In genomic region chr2:54938075-54938474, GRCm38 (mm10) we compare ENCODE assay signal across 27 mouse cellular contexts.
DNase-seq lines count a peak whose midpoint lies in the region; ATAC-seq lines count a peak whose summit lies in the region.
"Had no signal": no experiment of that assay in that cellular context is flagged by ENCODE, and none has a peak within 500 bp of the region (broad histone marks: within the 10 kb centered on the region; RNA-seq: fewer than 3 reads in every experiment).

No protein-coding gene starts in this region.

- DNase-seq in NIH3T3 (ENCODE audit: low read depth) (peak; percentile 36), ZHBTc4 (ENCODE audit: low read depth, low spot score) (peak; percentile 11)
- DNase-seq in ovary, adult 18-20 months (ENCODE audit: low spot score), result no peak
- no peak for DNase-seq in urinary bladder, postnatal 4 days (ENCODE audit: low spot score in 2 of 2)
- DNase-seq: adrenal gland, adult 8-10 months; adrenal gland, postnatal 25 days; cerebellum, adult 11 months; cerebellum, adult 9-11 months; forebrain, postnatal 0 days; gastrocnemius, adult 2 months; gastrocnemius, postnatal 14 days; heart, adult 11 months; heart, postnatal 10 days; heart, postnatal 36 days had no signal

- no peaks in the 10 kb centered on the region for H3K36me3 ChIP-seq in intestine, embryonic 15.5 days
- H3K36me3 ChIP-seq in kidney, embryonic 16.5 days (ENCODE audit: insufficient read depth, low read length), result no peaks in the 10 kb centered on the region
- H3K36me3 ChIP-seq: embryonic facial prominence, embryonic 12.5 days; embryonic facial prominence, embryonic 15.5 days; heart, embryonic 12.5 days; heart, embryonic 15.5 days; hindbrain, embryonic 10.5 days; hindbrain, embryonic 13.5 days had no signal

- H3K4me1 ChIP-seq in intestine, embryonic 15.5 days (replicated peaks), result no peaks in the 10 kb centered on the region
- no peaks in the 10 kb centered on the region for H3K4me1 ChIP-seq in kidney, embryonic 16.5 days (ENCODE audit: insufficient read depth, low read length)
- H3K4me1 ChIP-seq: embryonic facial prominence, embryonic 12.5 days; embryonic facial prominence, embryonic 15.5 days; heart, embryonic 12.5 days; heart, embryonic 15.5 days; hindbrain, embryonic 10.5 days; hindbrain, embryonic 13.5 days had no signal

- no peaks in the 10 kb centered on the region for H3K27me3 ChIP-seq in intestine, embryonic 15.5 days (replicated peaks)
- H3K27me3 ChIP-seq in kidney, embryonic 16.5 days (ENCODE audit: insufficient read depth, low read length), result no peaks in the 10 kb centered on the region
- H3K27me3 ChIP-seq: embryonic facial prominence, embryonic 12.5 days; embryonic facial prominence, embryonic 15.5 days; heart, embryonic 12.5 days; heart, embryonic 15.5 days; hindbrain, embryonic 13.5 days; Patski had no signal

- H3K9ac ChIP-seq in intestine, embryonic 15.5 days, result no peak overlapping the region
- no peak overlapping the region for H3K9ac ChIP-seq in kidney, embryonic 16.5 days (replicated peaks; ENCODE audit: low read length)
- H3K9ac ChIP-seq: embryonic facial prominence, embryonic 12.5 days; embryonic facial prominence, embryonic 15.5 days; forebrain, postnatal 0 days; heart, embryonic 12.5 days; heart, embryonic 15.5 days; hindbrain, embryonic 13.5 days had no signal

- H3K4me2 ChIP-seq in intestine, embryonic 15.5 days (replicated peaks), result no peak overlapping the region
- no peak overlapping the region for H3K4me2 ChIP-seq in kidney, embryonic 16.5 days (replicated peaks; ENCODE audit: low read depth, low read length)
- H3K4me2 ChIP-seq: embryonic facial prominence, embryonic 12.5 days; embryonic facial prominence, embryonic 15.5 days; heart, embryonic 12.5 days; heart, embryonic 15.5 days; hindbrain, embryonic 13.5 days had no signal

- H3K4me3 ChIP-seq in intestine, embryonic 15.5 days (replicated peaks), result no peak overlapping the region
- no peak overlapping the region for H3K4me3 ChIP-seq in kidney, embryonic 16.5 days (ENCODE audit: low read length)
- H3K4me3 ChIP-seq: embryonic facial prominence, embryonic 12.5 days; embryonic facial prominence, embryonic 15.5 days; gastrocnemius, adult 2 months; heart, embryonic 12.5 days; heart, embryonic 15.5 days; hindbrain, embryonic 10.5 days; hindbrain, embryonic 13.5 days had no signal

- no peak overlapping the region for H3K27ac ChIP-seq in intestine, embryonic 15.5 days
- no peak overlapping the region for H3K27ac ChIP-seq in kidney, embryonic 16.5 days (ENCODE audit: low read length)
- H3K27ac ChIP-seq: embryonic facial prominence, embryonic 12.5 days; embryonic facial prominence, embryonic 15.5 days; gastrocnemius, adult 2 months; heart, embryonic 15.5 days; hindbrain, embryonic 10.5 days; hindbrain, embryonic 13.5 days had no signal

- ATAC-seq in intestine, embryonic 15.5 days, result peak; percentile 65
- ATAC-seq in kidney, embryonic 16.5 days (ENCODE audit: low FRiP score, low TSS enrichment), result no peak
- ATAC-seq: activated CD4-positive, CD25-positive, alpha-beta regulatory T cell, adult 4 months; CD4-positive, CD25-positive, alpha-beta regulatory T cell, adult 4 months; forebrain, embryonic 14.5 days; forebrain, postnatal 0 days; hindbrain, embryonic 16.5 days; Patski had no signal

- H3K9me3 ChIP-seq in intestine, embryonic 15.5 days, result no peaks in the 10 kb centered on the region
- no peaks in the 10 kb centered on the region for H3K9me3 ChIP-seq in kidney, embryonic 16.5 days (ENCODE audit: low read length)
- H3K9me3 ChIP-seq: embryonic facial prominence, embryonic 12.5 days; embryonic facial prominence, embryonic 15.5 days; heart, embryonic 12.5 days; heart, embryonic 15.5 days; hindbrain, embryonic 10.5 days; hindbrain, embryonic 13.5 days had no signal

Comparison
In these comparisons a context has a peak if more than half of its experiments do, and no peak if none do; other contexts are left out.
1. DNase-seq: peak in NIH3T3 (single experiment) and ZHBTc4 (single experiment); none in ovary, adult 18-20 months (single experiment) and urinary bladder, postnatal 4 days (0 of 2).